Mouse (Mus musculus): ENCODE data around the gene Ppara. TPM values are rescaled to one million over a fixed set of nuclear protein-coding genes. Genes with fewer than 3 reads are reported as not detected.

The Ppara gene
- polyA plus RNA-seq, 1 experiment = not detected

- Histone ChIP-seq H3K4me1 (ENCODE audit: control insufficient read depth, insufficient read depth, low read length) (no peaks in the 10 kb centered on the region), H3K27ac (ENCODE audit: insufficient read depth, low read depth, low read length) (no peak overlapping the region), H3K4me3 (ENCODE audit: insufficient read depth, low read depth, low read length) (no peak overlapping the region)
- no peak for TF ChIP-seq POLR2A (IDR thresholded peaks at IDR 0.05; ENCODE audit: insufficient read depth, low read depth, low read length)
- TF ChIP-seq CTCF (IDR thresholded peaks at IDR 0.05; ENCODE audit: insufficient read depth, low read depth, low read length) = no peak
- 63% methylated on average over 2 of the region's 2 CpGs for WGBS
Observed at GRCm38 (mm10) chr15:85752655-85753054, 17.9 kb downstream of the Ppara start.

GRCm38 (mm10) chr15:85754033-85754650, 19.4 kb downstream of the Ppara start:
- no peaks in the 10 kb centered on the region for H3K4me1 ChIP-seq (ENCODE audit: control insufficient read depth, insufficient read depth, low read length)
- no peak overlapping the region for H3K27ac ChIP-seq (ENCODE audit: insufficient read depth, low read depth, low read length)
- H3K4me3 ChIP-seq (ENCODE audit: insufficient read depth, low read depth, low read length) = no peak overlapping the region
- no peak for TF ChIP-seq CTCF (IDR thresholded peaks at IDR 0.05; ENCODE audit: insufficient read depth, low read depth, low read length)
- no peak for TF ChIP-seq POLR2A (IDR thresholded peaks at IDR 0.05; ENCODE audit: insufficient read depth, low read depth, low read length)
- WGBS = 91% methylated on average over 1 of the region's 1 CpGs

- H3K27ac ChIP-seq (ENCODE audit: insufficient read depth, low read depth, low read length) = no peak overlapping the region
- 74% methylated on average over 6 of the region's 6 CpGs for WGBS
- no peaks in the 10 kb centered on the region for H3K4me1 ChIP-seq (ENCODE audit: control insufficient read depth, insufficient read depth, low read length)
- no peak overlapping the region for H3K4me3 ChIP-seq (ENCODE audit: insufficient read depth, low read depth, low read length)
- TF ChIP-seq POLR2A (IDR thresholded peaks at IDR 0.05; ENCODE audit: insufficient read depth, low read depth, low read length) = no peak
- TF ChIP-seq CTCF (IDR thresholded peaks at IDR 0.05; ENCODE audit: insufficient read depth, low read depth, low read length) = no peak
Observed at GRCm38 (mm10) chr15:85755214-85755613, 20.4 kb downstream of the Ppara start.

GRCm38 (mm10) chr15:85756611-85757010, 21.8 kb downstream of the Ppara start:
- no peak overlapping the region for H3K4me3 ChIP-seq (ENCODE audit: insufficient read depth, low read depth, low read length)
- 40% methylated on average over 7 of the region's 7 CpGs for WGBS
- no peak overlapping the region for H3K27ac ChIP-seq (ENCODE audit: insufficient read depth, low read depth, low read length)
- H3K4me1 ChIP-seq (ENCODE audit: control insufficient read depth, insufficient read depth, low read length) = no peaks in the 10 kb centered on the region
- TF ChIP-seq POLR2A (IDR thresholded peaks at IDR 0.05; ENCODE audit: insufficient read depth, low read depth, low read length) (no peak), CTCF (IDR thresholded peaks at IDR 0.05; ENCODE audit: insufficient read depth, low read depth, low read length) (no peak)

GRCm38 (mm10) chr15:85757768-85758167, 23.0 kb downstream of the Ppara start:
- WGBS = 91% methylated on average over 3 of the region's 3 CpGs
- H3K27ac ChIP-seq (ENCODE audit: insufficient read depth, low read depth, low read length) = no peak overlapping the region
- no peak overlapping the region for H3K4me3 ChIP-seq (ENCODE audit: insufficient read depth, low read depth, low read length)
- H3K4me1 ChIP-seq (ENCODE audit: control insufficient read depth, insufficient read depth, low read length) = no peaks in the 10 kb centered on the region
- TF ChIP-seq POLR2A (IDR thresholded peaks at IDR 0.05; ENCODE audit: insufficient read depth, low read depth, low read length) (no peak), CTCF (IDR thresholded peaks at IDR 0.05; ENCODE audit: insufficient read depth, low read depth, low read length) (no peak)

- Histone ChIP-seq H3K27ac (ENCODE audit: insufficient read depth, low read depth, low read length) (no peak overlapping the region), H3K4me3 (ENCODE audit: insufficient read depth, low read depth, low read length) (no peak overlapping the region), H3K4me1 (ENCODE audit: control insufficient read depth, insufficient read depth, low read length) (no peaks in the 10 kb centered on the region)
- WGBS = 78% methylated on average over 4 of the region's 4 CpGs
- no peak for TF ChIP-seq CTCF (IDR thresholded peaks at IDR 0.05; ENCODE audit: insufficient read depth, low read depth, low read length)
- TF ChIP-seq POLR2A (IDR thresholded peaks at IDR 0.05; ENCODE audit: insufficient read depth, low read depth, low read length) = no peak
Observed at GRCm38 (mm10) chr15:85762761-85763160, 28.0 kb downstream of the Ppara start.

GRCm38 (mm10) chr15:85765022-85765421, 30.2 kb downstream of the Ppara start:
- H3K4me1 ChIP-seq (ENCODE audit: control insufficient read depth, insufficient read depth, low read length) = no peaks in the 10 kb centered on the region
- WGBS = 48% methylated on average over 3 of the region's 3 CpGs
- H3K4me3 ChIP-seq (ENCODE audit: insufficient read depth, low read depth, low read length) = no peak overlapping the region
- H3K27ac ChIP-seq (ENCODE audit: insufficient read depth, low read depth, low read length) = no peak overlapping the region
- TF ChIP-seq CTCF (IDR thresholded peaks at IDR 0.05; ENCODE audit: insufficient read depth, low read depth, low read length) (no peak), POLR2A (IDR thresholded peaks at IDR 0.05; ENCODE audit: insufficient read depth, low read depth, low read length) (no peak)

GRCm38 (mm10) chr15:85766677-85767076, 31.9 kb downstream of the Ppara start:
- WGBS = 88% methylated on average over 5 of the region's 5 CpGs
- no peak for TF ChIP-seq POLR2A (IDR thresholded peaks at IDR 0.05; ENCODE audit: insufficient read depth, low read depth, low read length)
- no peak for TF ChIP-seq CTCF (IDR thresholded peaks at IDR 0.05; ENCODE audit: insufficient read depth, low read depth, low read length)
- H3K4me3 ChIP-seq (ENCODE audit: insufficient read depth, low read depth, low read length) = no peak overlapping the region
- H3K4me1 ChIP-seq (ENCODE audit: control insufficient read depth, insufficient read depth, low read length) = no peaks in the 10 kb centered on the region
- no peak overlapping the region for H3K27ac ChIP-seq (ENCODE audit: insufficient read depth, low read depth, low read length)

- TF ChIP-seq POLR2A (IDR thresholded peaks at IDR 0.05; ENCODE audit: insufficient read depth, low read depth, low read length) (no peak), CTCF (IDR thresholded peaks at IDR 0.05; ENCODE audit: insufficient read depth, low read depth, low read length) (no peak)
- H3K4me3 ChIP-seq (ENCODE audit: insufficient read depth, low read depth, low read length) = no peak overlapping the region
- no peak overlapping the region for H3K27ac ChIP-seq (ENCODE audit: insufficient read depth, low read depth, low read length)
- H3K4me1 ChIP-seq (ENCODE audit: control insufficient read depth, insufficient read depth, low read length) = no peaks in the 10 kb centered on the region
- 97% methylated on average over 8 of the region's 8 CpGs for WGBS
Observed at GRCm38 (mm10) chr15:85768991-85769390, 34.2 kb downstream of the Ppara start.

All from olfactory bulb, adult 2 months (tissue).